Mouse (Mus musculus) hindbrain, postnatal 0 days (tissue): Measurements from ENCODE around the gene Cda. TPM values are rescaled to one million over a fixed set of nuclear protein-coding genes. Genes with fewer than 3 reads are reported as not detected.

Experiments
- ATAC-seq: fragments of 200-750 bp; cut with Nextera tagmentation; 2 replicates; pipeline ENCODE4 v1.8.0; 2017; ENCODE audit warnings: mild to moderate bottlenecking, moderate TSS enrichment, moderate library complexity
- DNase-seq: peaks from one replicate; pipeline ENCODE4 v3.0.0-alpha.2; 2015; ENCODE audit warnings: low spot score
- H3K27ac ChIP-seq: fragments of 300-500 bp; sonication (generic); 2 replicates; pipeline ENCODE4 v1.5.1; 2014; ENCODE audit warnings: mild to moderate bottlenecking
- H3K27me3 ChIP-seq: fragments of 300-500 bp; sonication (generic); 2 replicates; pipeline ENCODE4 v1.6.1; 2014; ENCODE audit warnings: low read length, mixed read lengths; ENCODE audit not compliant: insufficient read depth
- H3K36me3 ChIP-seq: fragments of 300-500 bp; sonication (generic); 2 replicates; pipeline ENCODE4 v1.6.1; 2014; ENCODE audit warnings: low read length, mixed read lengths; ENCODE audit not compliant: insufficient read depth
- H3K4me1 ChIP-seq: fragments of 300-500 bp; sonication (generic); 2 replicates; pipeline ENCODE4 v1.6.1; 2014; ENCODE audit warnings: antibody characterized with exemption, low read length, mixed read lengths; ENCODE audit not compliant: insufficient read depth
- H3K4me2 ChIP-seq: fragments of 300-500 bp; sonication (generic); 2 replicates; pipeline ENCODE4 v1.6.1; 2014; ENCODE audit warnings: low read depth, mild to moderate bottlenecking, low read length, moderate library complexity, mixed read lengths
- H3K4me3 ChIP-seq: fragments of 300-500 bp; sonication (generic); 2 replicates; pipeline ENCODE4 v1.5.1; 2014; ENCODE audit warnings: low read length
- H3K9ac ChIP-seq: fragments of 300-500 bp; sonication (generic); replicated peaks from 2 replicates; pipeline ENCODE4 v1.6.1; 2014; ENCODE audit warnings: mild to moderate bottlenecking, low read length, moderate library complexity, mixed read lengths
- H3K9me3 ChIP-seq: fragments of 300-500 bp; sonication (generic); 2 replicates; pipeline ENCODE4 v1.6.1; 2016; ENCODE audit warnings: low read length, mixed read lengths
- CTCF ChIP-seq: IDR thresholded peaks from 2 replicates; pipeline ENCODE4 v1.5.1; 2016; ENCODE audit warnings: antibody characterized with exemption, control low read depth, low read depth
- WGBS: fragments of 180-500 bp; shearing (Covaris S2); extraction: QIAGEN DNeasy Blood & Tissue Kit; methylation state at CpG from one replicate; pipeline ENCODE4 v1.1.7; 2014; 5-methylcytosine and 5-hydroxymethylcytosine counted together
- polyA plus RNA-seq: library from polyadenylated mRNA; unstranded; fragments of >200 nt; fragmentation: Nextera tagmentation; extraction: Ambion mirVana; gene quantifications from 2 replicates; pipeline ENCODE4 v1.2.1, GENCODE M21; 2015
- total RNA-seq: library from RNA; depleted of rRNA; stranded (reverse); fragments of >200 nt; gene quantifications from 2 replicates; pipeline ENCODE4 v1.2.3, GENCODE M21; 2014

The Cda gene
- total and polyA plus RNA-seq, 2 experiments from 2014 or later: 12.1 to 20.5 TPM

DNA sequence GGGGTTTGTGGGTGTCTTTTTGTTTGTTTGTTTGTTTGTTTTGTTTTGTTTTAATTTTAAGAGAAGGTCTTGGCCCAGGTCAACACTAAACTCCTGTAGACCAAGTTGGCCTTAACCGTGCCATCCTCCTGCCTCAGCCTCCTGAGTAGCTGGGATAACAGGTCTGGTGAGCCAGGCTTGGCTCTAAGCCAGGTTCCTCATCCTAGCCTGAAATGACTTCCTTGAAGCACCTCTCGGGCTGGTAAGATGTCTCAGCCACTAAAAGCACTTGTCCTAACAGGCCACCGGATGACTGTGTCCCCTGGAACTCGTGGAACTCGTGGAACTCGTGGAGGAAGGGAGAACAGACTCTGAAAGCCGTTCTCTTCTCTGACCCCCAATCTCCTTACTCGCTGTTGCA lies 11.7 kb downstream of the Cda start:
- H3K27ac ChIP-seq: no peak overlapping the region
- no peaks in the 10 kb centered on the region for H3K9me3 ChIP-seq
- ATAC-seq (no peak), DNase-seq (no peak)
- H3K27me3 ChIP-seq: no peaks in the 10 kb centered on the region
- H3K9ac ChIP-seq: no peak overlapping the region
- H3K4me3 ChIP-seq: no peak overlapping the region
- no peaks in the 10 kb centered on the region; the same call in 1 of the 2 replicates for H3K4me1 ChIP-seq
- TF ChIP-seq CTCF: no peak
- H3K36me3 ChIP-seq: no peaks in the 10 kb centered on the region
- WGBS: 87% methylated on average over 8 of the region's 8 CpGs
- H3K4me2 ChIP-seq: no peak overlapping the region

DNA sequence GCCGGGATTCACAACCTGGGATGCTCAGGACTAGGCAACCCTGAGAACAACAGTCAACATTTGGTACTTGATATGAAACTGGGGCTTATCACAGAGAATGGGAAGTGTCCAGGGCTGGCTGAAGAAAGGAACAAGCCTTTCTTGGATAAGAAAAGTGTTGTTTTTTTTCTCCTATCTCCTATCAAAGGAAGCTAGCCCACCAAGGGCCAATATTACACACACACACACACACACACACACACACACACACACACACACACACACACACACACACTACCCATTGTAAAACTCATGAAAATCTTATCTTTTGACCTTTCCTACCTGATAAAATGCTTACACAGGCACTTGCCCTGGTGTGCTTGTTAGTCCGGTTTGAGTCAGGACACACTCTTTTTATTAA lies 12.3 kb downstream of the Cda start:
- H3K4me1 ChIP-seq: no peaks in the 10 kb centered on the region; the same call in 1 of the 2 replicates
- DNase-seq: no peak
- no peak for TF ChIP-seq CTCF
- no peaks in the 10 kb centered on the region for H3K27me3 ChIP-seq
- no peaks in the 10 kb centered on the region for H3K9me3 ChIP-seq
- 87% methylated on average over 2 of the region's 2 CpGs for WGBS
- H3K4me3 ChIP-seq: no peak overlapping the region
- no peak overlapping the region for H3K4me2 ChIP-seq
- no peak overlapping the region for H3K9ac ChIP-seq
- H3K27ac ChIP-seq: no peak overlapping the region
- no peak for ATAC-seq
- H3K36me3 ChIP-seq: no peaks in the 10 kb centered on the region

DNA sequence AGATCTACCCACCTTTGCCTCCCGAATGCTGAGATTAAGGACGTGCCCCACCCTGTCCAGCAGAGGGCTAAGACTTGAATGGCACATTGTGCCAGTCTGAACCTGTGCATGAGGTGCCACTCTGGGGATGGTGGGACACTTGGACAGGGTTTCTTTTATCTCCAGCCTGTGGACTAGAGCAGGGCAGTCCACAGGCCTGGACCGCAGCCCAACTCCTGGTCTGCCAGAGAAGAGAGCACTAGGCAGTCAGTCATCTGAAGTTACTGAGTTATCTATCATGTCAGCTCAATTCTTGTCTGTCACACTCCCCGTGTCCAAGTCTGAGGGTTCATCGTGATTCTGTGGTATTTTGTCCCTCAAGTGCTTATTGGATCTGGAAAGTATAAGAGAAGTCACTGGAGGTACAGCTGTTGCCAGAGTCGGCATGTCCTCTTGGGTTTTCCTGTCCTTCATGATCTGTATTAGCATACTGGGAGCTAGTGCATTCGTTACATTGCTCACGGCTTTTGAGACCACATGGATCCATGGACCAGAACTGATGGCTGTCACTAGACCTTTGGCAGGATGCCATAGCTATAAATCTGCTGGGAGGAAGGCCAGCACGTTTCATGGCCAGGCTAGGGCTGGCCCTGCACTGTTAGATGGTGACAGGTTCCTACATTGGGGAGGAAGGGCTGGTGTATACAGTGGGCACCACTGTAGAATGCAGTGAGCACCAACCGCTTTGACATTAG lies 14.2 kb downstream of the Cda start:
- Histone ChIP-seq H3K9ac (no peak overlapping the region), H3K4me3 (no peak overlapping the region), H3K4me1 (no peaks in the 10 kb centered on the region; the same call in 1 of the 2 replicates), H3K4me2 (no peak overlapping the region), H3K27ac (no peak overlapping the region), H3K27me3 (no peaks in the 10 kb centered on the region), H3K9me3 (no peaks in the 10 kb centered on the region), H3K36me3 (no peaks in the 10 kb centered on the region)
- ATAC-seq: peak; percentile 21; the same call in 1 of the 2 replicates
- TF ChIP-seq CTCF: peak; percentile 27
- WGBS: 55% methylated on average over 10 of the region's 10 CpGs
- peak; percentile 66 for DNase-seq

DNA sequence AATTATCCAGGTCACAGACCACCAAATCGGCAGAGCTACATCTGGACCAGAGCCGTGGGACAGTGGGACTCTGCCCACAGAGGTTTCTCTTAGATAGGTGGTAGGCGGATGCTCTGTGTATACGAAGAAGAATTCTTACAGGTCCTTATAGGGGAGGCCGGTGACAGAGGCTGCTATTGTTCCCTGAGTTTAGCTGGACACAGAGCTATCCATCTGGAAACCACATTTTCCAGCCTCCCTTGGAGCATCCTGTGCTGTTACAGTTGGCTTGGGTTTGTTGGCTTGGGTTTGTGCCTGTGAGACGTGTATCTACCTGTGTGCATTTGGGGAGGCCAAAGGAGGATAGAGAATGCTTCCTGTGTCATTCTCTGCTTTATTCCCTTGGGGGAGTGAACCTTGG lies 15.1 kb downstream of the Cda start:
- TF ChIP-seq CTCF: no peak
- no peaks in the 10 kb centered on the region for H3K36me3 ChIP-seq
- no peak overlapping the region for H3K9ac ChIP-seq
- H3K9me3 ChIP-seq: no peaks in the 10 kb centered on the region
- H3K27ac ChIP-seq: no peak overlapping the region
- no peak for ATAC-seq
- no peak for DNase-seq
- no peaks in the 10 kb centered on the region for H3K27me3 ChIP-seq
- H3K4me1 ChIP-seq: no peaks in the 10 kb centered on the region; the same call in 1 of the 2 replicates
- no peak overlapping the region for H3K4me3 ChIP-seq
- no peak overlapping the region for H3K4me2 ChIP-seq
- WGBS: 85% methylated on average over 6 of the region's 6 CpGs

DNA sequence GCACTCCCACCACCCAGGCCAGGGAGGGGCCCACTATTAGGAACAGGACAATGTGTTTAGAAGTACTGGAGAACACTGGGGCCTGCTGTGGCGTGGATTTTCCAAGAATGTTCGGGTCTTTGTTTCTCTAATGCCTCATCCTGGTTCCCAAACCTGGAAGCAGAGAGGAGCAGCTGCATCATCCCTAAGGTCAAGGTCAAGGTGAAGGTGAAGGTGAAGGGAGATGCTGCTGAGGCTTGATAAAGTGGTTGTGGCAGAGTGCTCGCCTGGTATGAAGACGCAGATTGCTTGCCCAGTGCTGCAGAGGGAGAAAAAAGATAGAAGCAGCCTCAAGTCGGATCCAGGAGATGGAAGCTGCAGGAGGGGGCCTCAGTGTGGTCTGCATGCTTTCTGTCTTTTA lies 16.0 kb downstream of the Cda start:
- Histone ChIP-seq H3K27me3 (no peaks in the 10 kb centered on the region), H3K9ac (no peak overlapping the region), H3K27ac (no peak overlapping the region), H3K4me1 (no peaks in the 10 kb centered on the region; the same call in 1 of the 2 replicates), H3K36me3 (no peaks in the 10 kb centered on the region), H3K4me3 (no peak overlapping the region), H3K4me2 (no peak overlapping the region), H3K9me3 (no peaks in the 10 kb centered on the region)
- 83% methylated on average over 5 of the region's 5 CpGs for WGBS
- TF ChIP-seq CTCF: no peak
- ATAC-seq (no peak), DNase-seq (no peak)

DNA sequence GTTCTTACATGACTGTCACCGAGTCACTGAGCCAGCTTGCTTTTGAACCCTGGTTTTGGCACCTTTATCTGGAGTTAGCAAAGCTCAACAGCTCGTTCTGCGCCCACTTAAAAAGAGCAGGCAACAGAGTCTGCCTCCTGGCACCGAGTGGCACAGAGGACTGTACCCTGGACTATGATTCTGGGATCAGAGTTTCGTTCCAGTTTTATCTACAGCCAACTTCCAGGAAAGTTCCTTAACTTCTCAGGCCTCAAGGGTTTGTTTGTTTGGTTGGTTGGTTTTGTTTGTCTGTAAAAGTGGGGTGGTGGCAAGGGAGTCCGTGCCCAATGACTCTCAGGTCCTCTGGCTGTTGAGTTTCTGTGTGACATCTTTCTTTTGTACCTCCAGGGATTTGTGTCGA lies 19.1 kb downstream of the Cda start:
- no peaks in the 10 kb centered on the region for H3K27me3 ChIP-seq
- no peak overlapping the region for H3K9ac ChIP-seq
- no peaks in the 10 kb centered on the region for H3K4me1 ChIP-seq
- H3K4me2 ChIP-seq: no peak overlapping the region
- 73% methylated on average over 7 of the region's 7 CpGs for WGBS
- H3K27ac ChIP-seq: no peak overlapping the region
- H3K36me3 ChIP-seq: no peaks in the 10 kb centered on the region
- ATAC-seq (no peak), DNase-seq (no peak)
- TF ChIP-seq CTCF: no peak
- H3K9me3 ChIP-seq: no peaks in the 10 kb centered on the region
- no peak overlapping the region for H3K4me3 ChIP-seq

DNA sequence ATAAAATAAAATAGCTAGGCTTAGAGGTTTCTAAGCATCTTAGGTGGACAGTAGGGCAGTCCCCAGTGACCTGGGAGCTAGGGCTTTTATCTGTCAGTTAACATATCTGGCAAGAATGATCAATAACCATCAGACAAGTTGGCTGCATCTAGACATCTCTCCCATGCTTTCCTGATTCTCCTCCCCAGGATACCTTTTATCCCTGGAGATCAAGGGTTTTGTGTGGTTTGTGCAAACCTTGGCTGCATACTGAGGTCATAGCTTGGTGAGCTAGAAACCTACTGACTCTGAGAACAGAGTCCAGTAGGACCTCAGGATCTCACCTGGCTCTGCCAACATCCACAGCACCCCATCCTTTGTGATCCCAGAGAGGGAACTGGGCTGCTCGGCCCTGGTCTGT lies 20.5 kb downstream of the Cda start:
- DNase-seq: no peak
- Histone ChIP-seq H3K36me3 (no peaks in the 10 kb centered on the region), H3K9ac (no peak overlapping the region), H3K9me3 (no peaks in the 10 kb centered on the region), H3K27me3 (no peaks in the 10 kb centered on the region), H3K4me1 (no peaks in the 10 kb centered on the region), H3K4me3 (no peak overlapping the region), H3K4me2 (no peak overlapping the region), H3K27ac (no peak overlapping the region)
- WGBS: 64% methylated on average over 1 of the region's 1 CpGs
- TF ChIP-seq CTCF: no peak
- ATAC-seq: no peak
